Mouse (Mus musculus): ENCODE results near the gene Creb1.

The Creb1 gene

GRCm38 (mm10) chr1:64532589-64533470, at the start of gene Creb1:
Creb1 (plus strand) TSS chr1:64532645.
- CTCF ChIA-PET, result no interaction called here

DNA sequence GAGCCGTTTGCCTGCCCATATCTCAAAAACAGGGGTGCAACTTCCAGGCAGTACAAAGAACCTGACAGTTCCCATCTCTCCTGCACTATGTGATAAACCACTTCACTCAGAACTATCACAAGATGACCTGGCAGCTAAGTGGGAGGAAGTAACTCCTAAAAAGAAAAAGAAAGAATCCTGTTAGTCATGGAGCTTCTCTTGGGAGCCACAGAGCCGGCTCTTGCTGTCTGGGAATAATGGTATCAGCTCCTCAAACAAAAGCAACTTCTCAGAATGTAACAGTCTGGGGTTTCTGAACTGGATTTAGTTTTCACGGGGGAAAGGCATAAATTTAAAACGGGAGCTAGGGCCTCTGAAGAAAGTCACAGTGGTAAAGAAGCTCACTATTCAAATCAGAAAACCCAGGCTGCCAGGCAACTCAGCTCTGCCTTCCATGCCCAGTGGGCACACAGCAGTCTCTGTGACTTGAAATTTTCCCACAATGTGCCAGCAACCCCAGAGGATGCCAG, 43.9 kb upstream of the Creb1 start:
- CTCF ChIA-PET, result no interaction called here

DNA sequence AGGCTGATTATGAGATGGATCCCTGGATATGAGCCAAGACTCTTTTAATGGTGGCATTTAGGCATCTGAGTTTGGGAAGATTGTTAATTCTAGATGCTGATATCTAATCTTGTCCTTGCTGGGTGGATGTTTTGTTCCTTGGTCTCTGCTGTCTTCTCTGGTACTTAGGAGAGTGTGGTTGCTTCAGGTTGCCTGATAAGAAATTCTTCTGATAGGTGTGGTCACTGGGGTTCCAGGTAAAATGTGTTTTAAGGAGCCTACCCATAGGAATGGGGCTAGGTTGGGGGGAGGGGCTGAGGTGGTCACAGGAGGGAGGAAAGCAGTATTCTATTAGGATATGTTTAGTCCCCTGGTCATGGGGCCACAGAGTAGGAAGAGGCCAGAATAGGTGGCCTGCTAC, 35.6 kb upstream of the Creb1 start:
- CTCF ChIA-PET, result no interaction called here

- CTCF ChIA-PET, result no interaction called here
These were observed 30.9 kb upstream of the Creb1 start for GRCm38 (mm10) chr1:64501382-64502140.

DNA sequence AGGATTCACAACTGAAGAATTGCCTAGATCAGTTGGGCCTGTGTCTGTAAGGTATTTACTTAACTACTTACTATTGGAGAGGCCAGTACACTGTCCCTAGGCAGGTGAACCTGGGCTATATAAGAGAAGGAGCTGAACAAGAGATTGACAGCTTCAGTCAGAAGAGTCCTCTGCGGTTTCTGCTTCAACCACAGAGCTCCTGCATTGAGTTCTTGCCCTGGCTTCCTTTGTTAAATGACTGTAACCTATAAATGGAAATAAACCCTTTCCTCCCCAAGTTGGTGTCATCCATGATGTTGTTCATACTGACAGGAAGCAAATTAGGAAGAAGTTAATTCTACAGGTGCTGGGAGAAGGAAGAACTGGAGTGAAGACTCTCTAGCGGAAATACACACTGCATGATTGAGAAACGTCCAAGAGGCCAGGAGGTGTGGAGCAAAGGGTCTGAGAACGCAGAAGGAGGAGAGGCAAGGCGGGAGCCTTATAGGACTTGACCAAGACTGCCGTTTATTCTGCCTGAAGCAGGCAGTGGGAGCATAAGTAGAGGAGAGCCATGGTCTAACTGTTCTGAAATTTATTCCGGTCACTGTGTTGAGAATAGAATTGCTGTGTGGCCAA, 23.9 kb upstream of the Creb1 start:
- CTCF ChIA-PET, result no interaction called here

GRCm38 (mm10) chr1:64509678-64510077, 22.8 kb upstream of the Creb1 start:
- CTCF ChIA-PET, result no interaction called here

GRCm38 (mm10) chr1:64514184-64514583, 18.3 kb upstream of the Creb1 start:
- CTCF ChIA-PET, result no interaction called here

- CTCF ChIA-PET, result no interaction called here
These were observed 15.9 kb upstream of the Creb1 start for GRCm38 (mm10) chr1:64516593-64516992.

- CTCF ChIA-PET, result no interaction called here
These were observed 14.0 kb upstream of the Creb1 start for GRCm38 (mm10) chr1:64518480-64518879.

GRCm38 (mm10) chr1:64519345-64519744, 13.1 kb upstream of the Creb1 start:
- CTCF ChIA-PET, result no interaction called here

DNA sequence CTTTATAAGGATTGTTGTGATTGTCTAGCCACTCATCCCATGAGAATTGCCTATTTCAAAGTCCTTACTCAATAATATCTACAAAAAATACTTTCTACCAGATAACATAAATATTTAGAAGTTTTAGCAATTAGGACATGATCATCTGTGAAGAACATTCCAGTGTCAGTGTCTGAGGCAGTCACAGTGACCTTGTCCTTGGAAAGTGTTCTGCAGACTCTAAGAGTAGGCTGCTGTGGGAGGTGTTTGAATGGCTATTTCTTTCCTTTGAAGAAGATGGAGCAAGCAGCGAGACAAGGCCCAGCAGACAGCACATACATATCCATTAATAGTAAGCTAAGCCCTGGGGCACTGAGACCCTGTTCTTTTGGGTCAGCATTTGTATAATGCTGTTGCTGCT, 12.5 kb upstream of the Creb1 start:
- CTCF ChIA-PET, result interaction anchor here (0.5 to 0.6 kb wide), 2 partner anchors 13 to 757 kb away, joined by 3 to 10 read pairs; no protein-coding TSS in a partner anchor

DNA sequence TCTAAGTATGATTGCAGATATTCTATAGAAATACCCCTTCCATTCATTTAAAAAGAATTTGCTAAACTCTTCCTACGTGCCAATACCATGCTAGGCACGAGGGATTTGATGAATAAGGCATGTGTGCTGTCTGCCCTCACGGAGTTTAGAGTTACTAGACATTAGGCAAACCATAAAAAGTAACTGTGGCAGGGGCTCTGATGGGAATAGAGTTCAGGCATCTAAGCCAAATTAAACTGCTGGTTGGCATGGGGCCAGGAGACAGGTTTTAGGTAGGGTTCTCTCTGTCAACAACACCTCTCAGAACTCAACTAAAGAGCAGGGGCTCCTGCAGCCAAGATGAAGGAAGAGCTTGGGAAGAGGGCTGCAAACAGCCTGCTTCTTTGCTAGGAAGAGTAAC, 10.7 kb upstream of the Creb1 start:
- CTCF ChIA-PET, result interaction anchor here (0.6 kb wide), 1 partner anchor 410 kb away, joined by 3 read pairs; no protein-coding TSS in a partner anchor

- CTCF ChIA-PET, result no interaction called here
These were observed 9.8 kb upstream of the Creb1 start for GRCm38 (mm10) chr1:64522637-64523036.

- CTCF ChIA-PET, result interaction anchor here (0.7 kb wide), 1 partner anchor 15 kb away, joined by 3 read pairs; no protein-coding TSS in a partner anchor
These were observed 9.3 kb upstream of the Creb1 start for GRCm38 (mm10) chr1:64523117-64523516.

DNA sequence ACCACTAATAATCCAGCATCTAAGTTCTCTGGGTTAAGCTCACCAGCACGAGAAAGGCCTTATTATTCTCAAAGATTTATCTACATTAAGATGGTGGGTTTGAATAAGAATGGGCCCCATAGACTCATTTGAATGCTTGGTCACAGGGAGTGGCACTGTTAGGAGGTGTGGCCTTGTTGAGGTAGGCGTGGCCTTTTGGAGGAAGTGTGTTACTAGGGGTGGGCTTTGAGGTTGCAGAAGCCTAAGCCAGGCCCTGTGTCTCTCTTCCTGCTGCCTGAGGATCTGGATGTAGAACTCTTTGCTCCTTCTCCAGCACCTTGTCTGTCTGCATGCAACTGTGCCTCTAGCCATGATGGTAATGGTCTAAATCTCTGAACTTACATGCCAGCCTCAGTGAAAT, 7.8 kb upstream of the Creb1 start:
- CTCF ChIA-PET, result no interaction called here

- CTCF ChIA-PET, result no interaction called here
These were observed 4.8 kb upstream of the Creb1 start for GRCm38 (mm10) chr1:64527626-64528025.

DNA sequence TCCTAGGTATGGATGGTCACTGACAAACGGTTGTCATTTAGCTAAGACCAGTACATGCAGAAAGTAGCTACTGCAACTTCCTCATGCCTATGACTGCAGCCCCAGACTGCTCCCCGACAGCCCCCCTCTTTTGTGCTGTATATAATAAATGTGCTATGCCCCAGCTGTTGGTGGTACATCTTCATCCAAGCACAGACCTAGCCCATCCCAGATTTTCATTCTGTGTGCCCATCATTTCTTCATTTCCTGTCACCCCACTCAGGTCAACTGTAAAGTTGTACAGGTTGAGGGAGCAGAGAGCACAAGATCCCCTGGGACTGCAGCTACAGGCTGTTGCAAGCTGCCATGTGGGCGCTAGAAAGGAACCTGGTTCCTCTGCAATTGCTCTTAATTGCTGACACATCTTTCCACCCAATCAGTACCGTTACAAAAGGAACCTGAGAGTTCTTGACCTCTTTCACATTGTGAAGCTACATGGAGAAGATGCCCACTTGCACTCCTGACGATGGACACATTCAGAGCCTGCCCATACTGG, 2.6 kb upstream of the Creb1 start:
- CTCF ChIA-PET, result no interaction called here

- CTCF ChIA-PET, result interaction anchor here (1.0 kb wide), 1 partner anchor 12 kb away, joined by 4 read pairs; no protein-coding TSS in a partner anchor
These were observed 897 bp upstream of the Creb1 start for GRCm38 (mm10) chr1:64531548-64531947.

- CTCF ChIA-PET, result interaction anchor here (1.0 kb wide), 1 partner anchor 12 kb away, joined by 4 read pairs; no protein-coding TSS in a partner anchor
These were observed 350 bp upstream of the Creb1 start for GRCm38 (mm10) chr1:64532067-64532523.

GRCm38 (mm10) chr1:64533471-64534443, 1.3 kb downstream of the Creb1 start:
- CTCF ChIA-PET, result interaction anchor here (0.7 kb wide), 1 partner anchor 1353 kb away, joined by 4 read pairs; no protein-coding TSS in a partner anchor
